Mouse (Mus musculus) lung, adult 2 months (tissue): ENCODE results near the gene Gm49339.

Source experiments
- CTCF ChIP-seq: fragments of 200-500 bp; IDR thresholded peaks from 2 replicates; pipeline ENCODE4 v1.5.1; 2011; ENCODE audit warnings: mild to moderate bottlenecking, low read length, control low read depth; ENCODE audit not compliant: insufficient read depth
- POLR2A ChIP-seq: fragments of 200-500 bp; IDR thresholded peaks from 2 replicates; pipeline ENCODE4 v1.6.1; 2011; ENCODE audit warnings: low read depth, mild to moderate bottlenecking, control low read depth, low read length, borderline replicate concordance; ENCODE audit errors: extremely low read depth

GRCm38 (mm10) chr10:51432940-51433339 is 47.5 kb upstream of the Gm49339 start:
- TF ChIP-seq CTCF (no peak), POLR2A (no peak)
